Mouse (Mus musculus): ENCODE results near the gene Spint2. TPM values are rescaled to one million over a fixed set of nuclear protein-coding genes. Genes with fewer than 3 reads are reported as not detected.

Spint2 gene
- total RNA-seq (2022): 10 to 100 TPM; 22.3 to 30.6 (median 25.9) TPM

DNA sequence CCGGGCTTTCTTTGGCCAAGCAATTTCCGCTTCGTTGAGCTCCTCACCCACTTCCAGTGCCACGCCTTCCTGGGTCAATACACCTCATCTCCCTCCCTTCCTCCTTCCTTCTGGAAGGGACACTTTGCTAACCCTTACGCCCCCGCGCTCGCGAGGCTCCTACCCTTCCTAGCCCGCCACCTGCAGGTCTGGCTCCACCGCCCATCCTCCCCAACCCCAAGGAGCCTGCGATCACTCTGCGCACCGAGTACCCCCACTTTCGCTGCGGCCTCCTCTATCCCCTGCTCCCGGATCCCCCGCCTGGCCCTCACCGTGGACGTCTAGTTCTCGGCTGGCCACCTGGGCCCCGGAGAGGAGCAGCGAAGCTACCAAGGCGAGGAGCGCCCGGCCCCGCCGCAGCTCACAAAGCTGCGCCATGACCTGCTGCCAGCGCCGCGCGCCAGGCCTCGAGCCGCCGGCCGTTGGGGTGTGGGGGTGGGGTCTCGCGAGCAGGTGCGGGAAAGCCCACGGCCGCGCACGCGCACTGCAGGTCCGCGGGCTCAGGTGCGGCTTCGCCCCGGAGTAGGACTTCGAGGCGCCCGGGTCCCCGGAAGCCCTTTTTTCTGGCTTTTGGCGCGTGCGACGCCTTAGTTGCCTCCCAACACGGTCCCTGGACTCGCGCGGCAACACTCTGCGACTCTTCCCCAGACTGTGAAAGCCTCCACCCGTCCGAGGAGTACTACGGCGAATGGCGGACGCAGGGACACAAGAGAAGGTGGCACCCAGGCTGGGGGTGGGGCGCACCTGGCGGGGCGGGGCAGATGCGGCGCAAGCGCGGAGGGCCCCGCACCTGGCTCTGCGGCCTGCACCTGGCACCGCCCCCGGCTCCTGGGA lies at the start of gene Spint2:
Gene Spint2 (minus strand): TSS at position 712 of the 873 bp plus-strand sequence.
- no peak for DNase-seq (ENCODE audit: low spot score in 2 of 2)

GRCm38 (mm10) chr7:29328984-29329383 lies 47.3 kb upstream of the Spint2 start:
- no peak for DNase-seq (ENCODE audit: low spot score in 2 of 2)

DNA sequence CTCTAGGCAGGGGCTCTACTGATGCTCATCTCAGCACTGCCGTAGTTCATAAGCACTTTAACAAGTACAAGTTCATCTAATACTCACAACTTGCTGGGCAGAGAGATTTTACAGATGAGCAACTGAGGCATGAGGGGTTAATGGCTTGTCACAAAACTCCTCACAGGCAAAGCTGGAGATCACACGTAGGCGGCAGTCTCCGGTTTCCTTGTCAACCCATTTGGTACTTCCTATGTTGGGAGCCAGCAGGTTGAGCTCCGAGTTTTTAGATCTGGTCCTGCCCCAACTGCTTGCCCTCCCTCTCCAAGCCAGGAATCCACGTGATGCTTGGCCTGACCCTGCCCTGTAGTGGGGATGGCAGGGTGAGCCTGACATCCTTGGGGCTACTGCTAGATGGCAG lies 45.4 kb upstream of the Spint2 start:
- DNase-seq (ENCODE audit: low spot score in 2 of 2): no peak

DNA sequence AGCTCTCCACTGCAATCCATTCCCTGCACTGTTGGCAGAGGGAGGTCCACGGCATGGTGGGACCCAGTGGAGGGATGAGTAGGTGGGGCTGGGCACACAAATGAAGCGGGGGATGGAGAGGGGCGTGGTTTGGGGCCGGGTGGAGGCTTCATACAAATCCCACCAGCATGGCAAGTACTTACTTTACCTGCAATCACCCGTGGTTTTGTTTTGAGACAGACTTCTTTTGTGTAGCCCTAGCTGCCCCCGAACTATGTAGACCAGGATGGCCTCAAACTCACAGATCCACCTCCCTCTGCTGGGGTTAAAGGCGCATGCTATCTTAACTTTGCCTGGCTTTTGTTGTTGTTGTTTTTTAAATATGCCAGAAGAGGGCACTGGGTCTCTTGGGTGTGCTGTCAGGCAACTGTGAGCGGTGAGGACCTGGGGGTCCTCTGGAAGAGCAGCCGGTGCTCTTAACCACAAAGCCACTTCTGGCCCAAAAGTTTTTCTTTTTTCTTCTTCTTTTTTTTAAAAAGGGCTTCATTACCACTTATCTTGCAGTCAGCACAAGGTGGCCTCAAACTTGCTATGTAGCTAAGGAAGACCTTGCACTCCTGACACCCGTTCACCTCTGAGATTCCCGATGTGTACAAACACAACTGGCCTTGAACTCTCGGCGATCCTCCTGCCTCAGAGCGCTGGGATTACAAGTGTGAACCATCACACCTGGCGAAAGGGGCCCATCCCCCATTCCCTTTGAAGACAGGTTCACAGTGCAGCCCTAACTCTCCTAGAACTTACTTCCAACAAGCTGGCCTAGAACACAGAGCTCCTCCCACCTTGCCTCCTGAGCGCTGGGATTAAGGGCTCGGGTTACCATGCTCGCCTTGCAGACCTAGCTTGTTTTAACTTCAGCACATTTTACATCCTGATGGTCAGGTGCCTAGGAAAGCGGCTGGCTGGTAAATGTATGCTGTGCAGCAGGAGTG lies 37.9 kb upstream of the Spint2 start:
- DNase-seq (ENCODE audit: low spot score in 2 of 2): no peak

GRCm38 (mm10) chr7:29318115-29318911 lies 36.6 kb upstream of the Spint2 start:
- DNase-seq (ENCODE audit: low spot score in 2 of 2): no peak

- no peak for DNase-seq (ENCODE audit: low spot score in 2 of 2)
Observed at GRCm38 (mm10) chr7:29317558-29317957, 35.8 kb upstream of the Spint2 start.

DNA sequence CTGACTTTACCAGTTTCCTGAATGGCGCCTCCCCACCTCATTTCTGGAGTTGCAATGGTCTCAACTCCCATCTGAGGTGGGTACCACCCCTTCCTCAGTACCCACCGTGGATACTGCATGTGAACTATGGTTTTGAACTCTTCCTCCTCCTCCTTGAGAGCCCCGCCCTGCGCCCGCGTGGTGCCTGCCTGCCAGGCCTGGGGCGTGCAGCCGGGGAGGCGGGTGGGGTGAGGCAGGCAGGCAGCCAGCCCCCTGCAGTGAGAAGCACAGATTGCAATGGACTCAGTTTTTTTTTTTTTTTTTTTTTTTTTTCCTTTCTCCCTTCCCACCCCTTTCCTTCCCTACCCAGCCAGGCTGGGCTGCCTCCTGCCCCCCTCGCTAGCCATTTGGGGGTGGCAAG lies 35.3 kb upstream of the Spint2 start:
- DNase-seq (ENCODE audit: low spot score in 2 of 2): no peak

- DNase-seq (ENCODE audit: low spot score in 2 of 2): no peak
Observed at GRCm38 (mm10) chr7:29316137-29316734, 34.5 kb upstream of the Spint2 start.

DNA sequence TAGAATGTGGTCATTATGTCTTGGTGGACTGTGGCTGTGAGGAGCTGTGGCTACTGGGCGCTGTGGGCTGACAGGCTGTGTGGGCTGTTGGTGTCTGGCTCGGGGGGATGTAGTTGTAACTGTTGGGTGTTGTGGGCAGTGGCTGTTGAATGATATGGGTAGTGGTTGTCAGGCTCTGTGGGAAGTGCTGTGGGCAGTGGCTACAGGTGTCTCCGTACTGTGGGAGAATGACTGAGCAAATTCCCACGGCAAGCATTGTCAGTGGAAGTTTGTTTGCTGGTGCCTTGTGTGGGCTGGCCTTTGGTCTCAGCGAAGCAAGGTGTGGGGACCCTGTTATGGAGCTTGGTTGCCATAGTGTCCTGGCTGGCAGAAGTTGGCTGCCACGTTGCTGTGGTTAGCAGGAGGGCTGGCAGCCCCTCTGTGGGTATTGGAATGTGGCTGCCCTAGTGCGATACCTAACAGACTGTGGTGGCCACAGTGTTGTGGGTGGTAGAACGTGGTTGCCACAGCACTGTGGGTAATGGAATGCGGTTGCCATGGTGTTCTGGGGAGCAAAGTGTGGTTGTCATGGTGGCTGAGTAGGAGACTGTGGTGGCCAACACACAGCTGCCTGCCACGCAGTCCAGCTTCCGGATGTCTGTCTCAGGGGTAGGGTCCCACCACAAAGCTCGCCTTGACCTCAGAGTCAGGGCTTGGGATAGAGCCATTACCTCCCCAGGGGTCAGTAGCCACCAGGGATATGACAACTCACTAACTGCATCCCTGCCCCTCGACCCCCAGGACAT lies 33.3 kb upstream of the Spint2 start:
- DNase-seq (ENCODE audit: low spot score in 2 of 2): peak in 1 of 2 experiments; percentile 78

- no peak for DNase-seq (ENCODE audit: low spot score in 2 of 2)
Observed at GRCm38 (mm10) chr7:29313572-29314261, 32.0 kb upstream of the Spint2 start.

DNA sequence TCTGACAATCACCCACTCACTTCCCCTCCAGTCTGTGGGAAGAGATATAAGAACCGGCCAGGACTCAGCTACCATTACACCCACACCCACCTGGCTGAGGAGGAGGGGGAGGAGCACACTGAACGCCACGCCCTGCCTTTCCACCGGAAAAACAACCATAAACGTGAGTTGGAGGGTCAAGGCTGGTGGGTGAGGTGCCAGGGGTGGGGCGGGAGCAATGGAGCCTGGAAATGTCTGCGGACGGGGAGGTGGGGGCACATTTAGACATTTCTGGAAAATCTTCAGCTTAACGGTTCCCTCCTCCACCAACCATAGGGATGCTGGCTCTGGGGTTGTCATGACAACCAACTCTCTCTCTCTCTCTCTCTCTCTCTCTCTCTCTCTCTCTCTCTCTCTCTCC lies 31.3 kb upstream of the Spint2 start:
- no peak for DNase-seq (ENCODE audit: low spot score in 2 of 2)

- no peak for DNase-seq (ENCODE audit: low spot score in 2 of 2)
Observed at GRCm38 (mm10) chr7:29309749-29310148, 28.0 kb upstream of the Spint2 start.

DNA sequence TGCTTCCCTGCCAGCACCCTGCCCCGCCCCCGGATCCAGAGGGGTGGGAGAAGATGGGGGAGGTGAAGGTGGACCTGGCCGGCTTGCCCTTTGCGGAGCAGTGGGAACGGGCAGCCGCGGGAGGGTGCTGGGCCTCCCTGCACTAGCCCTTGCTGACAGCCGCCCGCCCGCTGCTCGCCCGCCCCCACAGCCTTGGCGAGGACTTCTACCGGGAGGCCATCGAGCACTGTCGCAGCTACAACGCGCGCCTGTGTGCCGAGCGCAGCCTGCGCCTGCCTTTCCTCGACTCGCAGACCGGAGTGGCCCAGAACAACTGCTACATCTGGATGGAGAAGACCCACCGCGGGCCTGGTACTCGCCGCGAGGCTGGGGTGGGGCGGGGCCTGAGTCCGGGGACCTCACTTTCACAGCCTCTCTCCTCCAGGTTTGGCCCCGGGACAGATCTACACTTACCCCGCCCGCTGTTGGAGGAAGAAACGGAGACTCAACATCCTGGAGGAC lies 27.6 kb upstream of the Spint2 start:
- no peak for DNase-seq (ENCODE audit: low spot score in 2 of 2)

- DNase-seq (ENCODE audit: low spot score in 2 of 2): peak; percentile 92 to 94
Observed at GRCm38 (mm10) chr7:29307350-29308104, 25.8 kb upstream of the Spint2 start.

DNA sequence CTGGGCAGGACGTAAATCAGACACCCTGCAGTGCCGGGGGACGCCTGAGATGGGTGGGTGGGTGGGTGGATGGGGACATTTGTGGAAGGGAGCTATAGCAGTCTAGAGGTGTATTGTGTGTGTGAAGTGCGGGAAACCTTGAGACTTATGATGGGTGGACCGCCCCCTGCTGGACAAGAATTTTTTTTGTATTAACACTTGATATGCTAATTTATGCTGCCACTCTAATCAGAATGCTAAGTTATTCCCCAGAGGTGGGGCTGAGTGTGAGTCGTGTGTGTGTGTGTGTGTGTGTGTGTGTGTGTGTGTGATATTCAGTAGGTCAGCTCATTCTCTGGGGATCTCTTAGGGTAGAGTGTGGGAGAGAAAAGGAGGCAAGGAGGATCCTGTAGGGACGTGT lies 24.9 kb upstream of the Spint2 start:
- no peak for DNase-seq (ENCODE audit: low spot score in 2 of 2)

DNA sequence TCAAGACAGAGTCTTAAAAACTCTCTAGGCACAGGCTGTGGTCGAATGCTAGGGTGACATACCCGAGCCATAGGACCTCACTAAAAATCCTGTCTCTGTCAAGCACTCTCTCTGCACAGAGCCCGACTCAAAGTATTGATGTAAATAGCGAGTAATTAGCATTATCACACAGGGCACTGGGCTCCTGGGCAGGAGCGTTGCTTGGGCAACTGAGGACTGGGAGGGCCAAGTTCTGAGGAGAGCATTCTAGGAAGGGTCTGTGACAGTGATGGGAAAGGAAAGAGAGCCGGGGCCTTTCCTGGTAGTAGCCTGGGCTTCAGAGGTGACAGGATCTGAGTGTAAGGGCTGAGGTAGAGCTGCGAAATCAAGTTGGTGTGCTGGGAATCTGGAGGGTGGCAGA lies 24.4 kb upstream of the Spint2 start:
- no peak for DNase-seq (ENCODE audit: low spot score in 2 of 2)

DNA sequence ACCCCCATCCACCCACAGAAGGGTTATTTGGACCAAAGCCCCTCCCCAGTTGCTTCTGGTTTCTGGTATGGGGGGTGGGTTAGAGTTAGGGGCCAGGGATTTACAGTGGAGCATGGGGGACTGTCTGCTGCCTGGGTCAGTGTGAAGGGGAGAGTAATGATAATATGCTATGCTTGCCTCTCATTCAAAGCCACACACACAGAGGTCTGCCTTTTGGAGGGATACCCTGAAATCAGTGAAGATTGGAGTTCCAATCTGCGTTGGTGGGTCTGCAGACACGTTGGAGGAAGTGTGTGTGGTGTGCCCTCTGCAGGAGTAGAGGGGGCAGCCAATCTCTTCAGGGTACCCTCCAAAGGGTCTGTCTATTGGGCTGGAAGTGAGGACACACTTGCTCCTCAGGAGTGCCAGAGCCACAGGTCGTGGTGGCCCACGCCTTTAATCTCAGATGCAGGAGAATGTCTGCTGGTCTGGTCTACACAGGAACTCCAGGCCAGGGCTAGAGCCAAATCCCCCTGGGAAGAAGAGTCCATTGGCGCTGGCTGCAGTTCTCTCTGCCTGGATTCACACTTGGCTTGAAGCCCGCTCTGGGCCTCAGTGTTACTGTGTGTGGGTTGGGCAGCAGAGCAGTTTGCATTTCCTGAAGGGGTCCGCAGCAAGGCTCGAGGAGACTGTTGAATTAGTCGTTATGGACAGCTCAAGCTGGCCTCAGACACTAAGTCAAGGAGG lies 23.7 kb upstream of the Spint2 start:
- no peak for DNase-seq (ENCODE audit: low spot score in 2 of 2)

All from layer of hippocampus, adult 8-10 months (tissue).